Mouse (Mus musculus): ENCODE results near the gene Wrap73. TPM values are rescaled to one million over a fixed set of nuclear protein-coding genes. Genes with fewer than 3 reads are reported as not detected.

Wrap73 gene
- polyA plus RNA-seq, 1 experiment, result 7.4 TPM

DNA sequence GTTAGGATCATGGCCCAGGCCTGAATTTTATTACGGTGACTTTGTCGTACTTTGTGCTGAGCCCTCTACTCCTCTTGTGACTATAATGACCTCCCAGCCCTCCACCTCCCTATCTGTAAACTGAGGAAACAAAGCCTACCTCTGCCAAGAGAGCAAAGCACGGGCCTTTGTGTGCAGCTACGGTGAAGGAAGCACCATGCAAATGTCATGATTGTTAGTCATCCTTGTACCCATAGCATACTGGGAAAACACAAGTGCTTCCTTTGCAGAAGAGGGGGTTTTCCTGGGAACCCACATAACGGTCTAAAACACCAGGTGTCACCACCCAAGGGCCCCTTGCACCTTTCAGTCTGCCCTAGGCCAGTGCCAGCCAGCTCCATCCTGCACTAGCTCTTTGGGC lies 17.0 kb upstream of the Wrap73 start:
- peaks cover 1% of the 10 kb centered on the region; the same call in 1 of the 2 replicates for H3K4me1 ChIP-seq (ENCODE audit: control insufficient read depth, insufficient read depth, low read length)
- H3K4me3 ChIP-seq (replicated peaks; ENCODE audit: control insufficient read depth, low read depth, low read length), result no peak overlapping the region
- 70% methylated on average over 5 of the region's 5 CpGs for WGBS
- no peak overlapping the region for H3K27ac ChIP-seq (ENCODE audit: control insufficient read depth, insufficient read depth, low read depth, low read length, poor library complexity)
- TF ChIP-seq CTCF (IDR thresholded peaks at IDR 0.05; ENCODE audit: control insufficient read depth, insufficient read depth, low read length), result no peak
- TF ChIP-seq POLR2A (IDR thresholded peaks at IDR 0.05; ENCODE audit: borderline replicate concordance, control insufficient read depth, low read depth, low read length), result no peak

DNA sequence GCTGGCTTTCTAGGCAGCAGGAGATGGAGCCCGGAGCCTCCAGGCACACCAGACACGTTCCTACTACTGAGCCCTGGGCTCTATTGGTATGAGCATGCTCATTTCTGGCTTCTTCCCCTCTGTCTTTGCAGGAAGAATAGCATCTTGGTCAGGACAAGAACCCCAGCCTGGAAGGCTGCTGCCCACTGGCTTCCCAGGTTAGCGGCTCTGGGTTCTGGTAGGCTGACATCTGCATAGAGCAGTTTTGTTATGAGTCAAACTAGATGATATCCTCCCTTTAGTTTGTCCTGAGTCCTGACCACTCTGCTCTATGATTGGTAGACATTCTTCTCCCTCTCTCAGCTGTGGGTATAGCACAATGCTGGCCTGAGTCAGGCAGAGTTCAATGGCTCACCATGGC lies 14.9 kb upstream of the Wrap73 start:
- 70% methylated on average over 3 of the region's 3 CpGs for WGBS

DNA sequence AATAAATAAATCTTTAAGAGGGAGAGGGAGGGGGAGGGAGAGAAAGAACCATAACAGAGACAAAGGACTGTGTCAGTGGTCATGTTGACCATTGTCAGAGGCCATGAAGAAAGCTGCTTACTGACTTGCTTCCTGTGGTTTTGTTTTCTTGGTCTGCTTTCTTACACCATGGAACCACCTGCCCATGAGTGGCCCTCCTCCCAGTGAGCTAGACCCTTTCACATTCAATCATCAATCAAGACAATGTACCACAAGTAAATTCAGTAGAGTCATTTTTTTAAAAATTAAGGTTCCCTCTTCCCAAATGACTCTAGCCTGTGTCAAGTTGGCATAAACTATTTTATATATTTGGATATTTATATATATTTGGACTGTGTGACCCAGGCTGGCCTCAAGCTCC lies 12.2 kb upstream of the Wrap73 start:
- H3K27ac ChIP-seq (ENCODE audit: control insufficient read depth, insufficient read depth, low read depth, low read length, poor library complexity), result no peak overlapping the region
- TF ChIP-seq POLR2A (IDR thresholded peaks at IDR 0.05; ENCODE audit: borderline replicate concordance, control insufficient read depth, low read depth, low read length) (no peak), CTCF (IDR thresholded peaks at IDR 0.05; ENCODE audit: control insufficient read depth, insufficient read depth, low read length) (no peak)
- no peaks in the 10 kb centered on the region for H3K4me1 ChIP-seq (ENCODE audit: control insufficient read depth, insufficient read depth, low read length)
- no peak overlapping the region for H3K4me3 ChIP-seq (replicated peaks; ENCODE audit: control insufficient read depth, low read depth, low read length)

More for the DNA sequence above, 14.9 kb upstream of the Wrap73 start:
- Histone ChIP-seq H3K4me1 (ENCODE audit: control insufficient read depth, insufficient read depth, low read length) (peaks cover 1% of the 10 kb centered on the region; the same call in 1 of the 2 replicates), H3K4me3 (replicated peaks; ENCODE audit: control insufficient read depth, low read depth, low read length) (no peak overlapping the region), H3K27ac (ENCODE audit: control insufficient read depth, insufficient read depth, low read depth, low read length, poor library complexity) (no peak overlapping the region)
- TF ChIP-seq POLR2A (IDR thresholded peaks at IDR 0.05; ENCODE audit: borderline replicate concordance, control insufficient read depth, low read depth, low read length), result no peak
- TF ChIP-seq CTCF (IDR thresholded peaks at IDR 0.05; ENCODE audit: control insufficient read depth, insufficient read depth, low read length), result no peak

DNA sequence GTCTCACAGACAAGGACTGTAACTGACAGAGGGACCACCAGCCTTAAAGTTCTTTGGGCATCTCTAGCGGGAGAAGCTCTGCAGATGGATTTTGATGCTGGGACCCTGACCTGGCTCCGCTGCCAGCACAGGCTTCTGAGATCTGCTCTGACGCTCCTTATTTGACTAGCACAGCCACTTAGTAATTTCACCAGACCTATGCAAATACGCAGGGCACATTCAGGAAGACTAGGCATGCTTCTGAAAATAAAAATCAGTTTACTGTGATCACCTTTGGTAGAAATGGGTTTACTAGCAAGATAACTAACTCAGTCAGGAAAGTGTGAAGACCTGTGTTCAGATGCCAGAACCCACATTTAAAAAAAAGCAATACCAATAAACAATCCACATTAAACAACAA lies 10.3 kb upstream of the Wrap73 start:
- H3K4me3 ChIP-seq (replicated peaks; ENCODE audit: control insufficient read depth, low read depth, low read length), result no peak overlapping the region
- H3K4me1 ChIP-seq (ENCODE audit: control insufficient read depth, insufficient read depth, low read length), result no peaks in the 10 kb centered on the region
- TF ChIP-seq CTCF (IDR thresholded peaks at IDR 0.05; ENCODE audit: control insufficient read depth, insufficient read depth, low read length) (no peak), POLR2A (IDR thresholded peaks at IDR 0.05; ENCODE audit: borderline replicate concordance, control insufficient read depth, low read depth, low read length) (no peak)
- WGBS, result 76% methylated on average over 4 of the region's 4 CpGs
- no peak overlapping the region for H3K27ac ChIP-seq (ENCODE audit: control insufficient read depth, insufficient read depth, low read depth, low read length, poor library complexity)

DNA sequence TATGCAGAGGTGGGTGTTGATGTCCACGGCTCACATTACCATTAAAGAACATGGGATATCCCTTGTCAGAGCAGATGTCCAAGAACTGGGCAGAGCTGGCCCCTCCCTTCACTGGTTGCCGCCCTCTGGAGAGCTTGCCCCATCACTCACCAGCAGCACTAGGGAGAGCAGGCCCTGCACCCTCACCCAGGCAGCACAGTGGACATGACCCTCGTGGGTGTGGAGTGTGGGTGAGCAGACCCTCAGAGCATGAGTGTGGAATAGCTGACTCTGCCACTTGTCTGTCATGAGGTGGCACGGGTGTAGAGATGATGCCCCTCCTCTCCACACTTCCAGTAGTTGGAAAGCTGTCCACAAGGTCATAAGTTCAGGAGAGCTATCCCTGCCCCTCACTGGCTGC lies 7.4 kb upstream of the Wrap73 start:
- 58% methylated on average over 4 of the region's 4 CpGs for WGBS
- H3K4me1 ChIP-seq (ENCODE audit: control insufficient read depth, insufficient read depth, low read length), result no peaks in the 10 kb centered on the region
- no peak overlapping the region for H3K4me3 ChIP-seq (replicated peaks; ENCODE audit: control insufficient read depth, low read depth, low read length)
- TF ChIP-seq POLR2A (IDR thresholded peaks at IDR 0.05; ENCODE audit: borderline replicate concordance, control insufficient read depth, low read depth, low read length) (no peak), CTCF (IDR thresholded peaks at IDR 0.05; ENCODE audit: control insufficient read depth, insufficient read depth, low read length) (no peak)
- no peak overlapping the region for H3K27ac ChIP-seq (ENCODE audit: control insufficient read depth, insufficient read depth, low read depth, low read length, poor library complexity)

DNA sequence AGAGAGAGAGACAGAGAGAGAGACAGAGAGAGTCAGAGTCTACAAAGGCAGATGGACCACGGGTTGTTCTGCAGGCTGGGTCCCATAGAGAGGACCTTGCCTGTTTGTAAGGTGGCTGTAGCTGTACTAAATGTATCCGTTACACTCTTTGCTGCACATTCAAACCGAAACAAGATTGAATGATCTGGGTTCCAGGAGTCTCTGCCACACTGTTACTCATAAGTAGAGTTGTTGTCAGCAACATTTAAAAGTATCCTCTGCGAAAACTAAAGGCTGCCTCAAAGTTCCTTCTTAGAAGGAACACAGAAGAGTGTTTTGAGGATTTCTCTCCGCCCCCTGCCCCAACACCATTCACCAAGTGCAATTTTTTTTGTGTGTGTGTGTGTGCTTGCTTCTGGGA lies 5.0 kb upstream of the Wrap73 start:
- TF ChIP-seq CTCF (IDR thresholded peaks at IDR 0.05; ENCODE audit: control insufficient read depth, insufficient read depth, low read length), result no peak
- no peak for TF ChIP-seq POLR2A (IDR thresholded peaks at IDR 0.05; ENCODE audit: borderline replicate concordance, control insufficient read depth, low read depth, low read length)
- WGBS, result 51% methylated on average over 5 of the region's 5 CpGs
- H3K4me3 ChIP-seq (replicated peaks; ENCODE audit: control insufficient read depth, low read depth, low read length), result no peak overlapping the region
- H3K27ac ChIP-seq (ENCODE audit: control insufficient read depth, insufficient read depth, low read depth, low read length, poor library complexity), result no peak overlapping the region
- no peaks in the 10 kb centered on the region for H3K4me1 ChIP-seq (ENCODE audit: control insufficient read depth, insufficient read depth, low read length)

DNA sequence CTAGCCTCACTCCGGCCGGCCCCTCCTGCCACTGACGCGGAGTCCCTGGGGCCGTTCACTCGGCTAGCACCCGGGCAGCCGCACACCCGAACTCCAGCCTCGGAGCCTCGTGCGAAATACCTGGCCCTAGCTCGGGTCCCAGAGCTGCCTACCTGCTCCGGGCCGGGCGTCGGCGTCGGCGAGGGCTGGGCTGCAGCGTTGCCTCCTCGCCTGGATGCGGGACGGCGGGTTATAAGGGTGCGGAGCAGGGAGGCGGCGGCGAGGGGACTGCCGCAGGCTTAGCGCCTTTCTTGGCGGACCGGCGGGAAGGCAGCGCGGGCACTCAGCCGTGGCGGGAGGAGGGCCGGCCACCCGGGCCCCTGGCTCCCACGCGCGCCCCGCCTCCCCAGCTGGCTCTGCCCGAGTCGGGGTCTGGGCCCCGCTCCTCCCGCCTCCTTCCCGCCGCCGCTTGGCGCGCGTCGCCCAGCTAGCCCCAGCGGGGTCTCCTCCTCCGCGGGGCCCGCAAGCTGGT lies 2.4 kb upstream of the Wrap73 start:
- H3K4me3 ChIP-seq (replicated peaks; ENCODE audit: control insufficient read depth, low read depth, low read length), result no peak overlapping the region
- WGBS, result 1% methylated on average over 57 of the region's 59 CpGs

DNA sequence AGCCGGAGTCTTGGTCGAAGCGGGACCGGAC lies 2.2 kb upstream of the Wrap73 start, which contains the start of gene Trp73:
Gene Trp73 (minus strand): TSS at position 27 of the 31 bp plus-strand sequence.
- H3K4me3 ChIP-seq (replicated peaks; ENCODE audit: control insufficient read depth, low read depth, low read length), result no peak within 1 kb of the TSS
- H3K27ac ChIP-seq (ENCODE audit: control insufficient read depth, insufficient read depth, low read depth, low read length, poor library complexity), result no peak within 1 kb of the TSS
- no peaks in the 10 kb centered on the region; the same call in 1 of the 2 replicates for H3K4me1 ChIP-seq (ENCODE audit: control insufficient read depth, insufficient read depth, low read length)
- WGBS, result 4% methylated on average over 4 of the region's 4 CpGs
- TF ChIP-seq CTCF (IDR thresholded peaks at IDR 0.05; ENCODE audit: control insufficient read depth, insufficient read depth, low read length) (no peak), POLR2A (IDR thresholded peaks at IDR 0.05; ENCODE audit: borderline replicate concordance, control insufficient read depth, low read depth, low read length) (no peak)

More for the DNA sequence above, 2.4 kb upstream of the Wrap73 start:
- Histone ChIP-seq H3K4me1 (ENCODE audit: control insufficient read depth, insufficient read depth, low read length) (no peaks in the 10 kb centered on the region; the same call in 1 of the 2 replicates), H3K27ac (ENCODE audit: control insufficient read depth, insufficient read depth, low read depth, low read length, poor library complexity) (no peak overlapping the region)
- TF ChIP-seq POLR2A (IDR thresholded peaks at IDR 0.05; ENCODE audit: borderline replicate concordance, control insufficient read depth, low read depth, low read length), result no peak
- no peak for TF ChIP-seq CTCF (IDR thresholded peaks at IDR 0.05; ENCODE audit: control insufficient read depth, insufficient read depth, low read length)

DNA sequence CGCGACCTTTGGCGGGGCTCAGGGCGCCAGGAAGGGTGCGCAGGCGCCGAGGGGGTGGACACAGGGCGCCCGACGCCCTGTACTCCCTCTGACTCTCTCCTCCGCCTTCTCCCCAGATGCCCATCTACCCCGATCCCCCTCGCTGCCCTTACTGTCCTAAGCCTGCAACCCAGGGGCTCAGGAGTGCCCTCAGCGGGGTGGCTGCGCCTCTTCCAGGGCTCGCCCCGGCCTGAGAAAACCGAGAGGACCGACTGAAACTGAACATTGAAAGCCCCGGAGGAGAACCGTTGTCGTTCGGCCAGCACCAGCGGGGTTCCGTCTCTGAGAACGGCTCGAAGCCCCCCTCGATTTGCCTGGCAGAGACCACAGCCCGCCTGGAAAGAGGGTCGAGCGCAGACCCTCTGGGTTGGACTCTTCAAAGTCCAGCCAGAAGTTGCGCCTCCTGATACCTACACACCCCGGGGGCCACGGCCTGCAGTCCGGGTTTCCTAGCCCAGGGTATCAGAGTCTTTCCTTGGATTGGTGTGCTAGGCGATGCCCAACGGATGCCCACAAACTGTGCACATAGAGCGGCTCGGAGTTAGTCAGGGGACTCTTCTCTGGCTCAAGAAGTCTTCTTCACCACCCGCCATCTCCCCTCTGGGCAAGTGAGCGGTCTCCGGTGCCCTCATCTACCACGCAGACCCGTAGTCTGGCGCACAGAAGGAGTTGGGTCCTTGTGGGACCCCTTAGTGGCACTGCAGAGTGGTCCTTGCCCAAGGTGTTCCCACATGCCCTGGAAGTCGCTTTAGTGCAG lies 1.8 kb upstream of the Wrap73 start:
- Histone ChIP-seq H3K27ac (ENCODE audit: control insufficient read depth, insufficient read depth, low read depth, low read length, poor library complexity) (no peak overlapping the region), H3K4me1 (ENCODE audit: control insufficient read depth, insufficient read depth, low read length) (no peaks in the 10 kb centered on the region; the same call in 1 of the 2 replicates), H3K4me3 (replicated peaks; ENCODE audit: control insufficient read depth, low read depth, low read length) (no peak overlapping the region)
- WGBS, result 3% methylated on average over 46 of the region's 46 CpGs
- TF ChIP-seq CTCF (IDR thresholded peaks at IDR 0.05; ENCODE audit: control insufficient read depth, insufficient read depth, low read length) (no peak), POLR2A (IDR thresholded peaks at IDR 0.05; ENCODE audit: borderline replicate concordance, control insufficient read depth, low read depth, low read length) (no peak)

Measured in bone marrow, adult 2 months (tissue).